Mouse (Mus musculus): ENCODE results near the gene Mosmo.

DNA sequence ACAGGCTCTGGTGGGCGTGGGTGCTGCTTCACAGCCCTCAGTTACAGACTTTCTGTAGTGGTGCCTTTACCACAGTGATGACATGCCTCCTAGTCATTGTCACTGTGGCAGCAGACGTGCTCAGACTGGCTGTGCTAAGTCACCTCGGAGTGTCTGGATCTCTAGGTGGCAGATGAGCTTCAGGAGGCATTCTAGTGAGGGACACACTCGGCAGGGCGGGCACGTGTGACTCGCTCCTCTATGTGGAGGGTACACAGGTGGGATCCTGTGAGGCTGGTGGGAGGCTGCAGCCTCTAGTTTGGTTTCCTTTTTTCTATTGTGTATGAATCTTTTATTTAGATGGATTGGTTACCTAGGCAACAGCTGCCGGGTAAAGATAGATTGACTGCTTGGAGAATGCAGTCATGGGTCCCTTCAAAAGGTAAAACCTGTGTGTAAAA lies 45.4 kb downstream of the Mosmo start:
- TF ChIP-seq TCF12 (IDR thresholded peaks at IDR 0.05; ENCODE audit: insufficient read depth, poor library complexity, severe bottlenecking) (no peak), POLR2A (IDR thresholded peaks at IDR 0.05; ENCODE audit: insufficient read length, low read depth) (no peak)
